Mouse (Mus musculus) MEL (cell line): Measurements from ENCODE around the gene Olfr1394. TPM values are rescaled to one million over a fixed set of nuclear protein-coding genes. Genes with fewer than 3 reads are reported as not detected.

Source experiments
- DNase-seq: peaks from one replicate; pipeline ENCODE4 v3.0.0; 2011; ENCODE audit warnings: low read depth, low spot score
- H3K27ac ChIP-seq: 2 replicates; pipeline ENCODE4 v1.5.1; 2012; ENCODE audit warnings: low read depth, mild to moderate bottlenecking, control low read depth, low read length, moderate library complexity; ENCODE audit not compliant: control insufficient read depth
- H3K27me3 ChIP-seq, 2 experiments: fragments of 150-350 bp in 1 of 2; sonication (generic) in 1 of 2; 2 replicates each; pipeline ENCODE4 v1.6.1; 2012; ENCODE audit warnings: low read length in 2 of 2, mild to moderate bottlenecking in 2 of 2, improper control_type of control experiment in 1 of 2, moderate library complexity in 1 of 2; ENCODE audit not compliant: insufficient read depth in 2 of 2, control insufficient read depth in 1 of 2
- H3K36me3 ChIP-seq, 2 experiments: 2 replicates each; pipeline ENCODE4 v1.6.1; 2012 to 2014; ENCODE audit warnings: low read length in 2 of 2, improper control_type of control experiment in 1 of 2, inconsistent platforms in 1 of 2, mild to moderate bottlenecking in 1 of 2; ENCODE audit not compliant: insufficient read depth in 2 of 2, control insufficient read depth in 1 of 2
- H3K4me1 ChIP-seq, 2 experiments: fragments of 150-350 bp in 1 of 2; sonication (generic) in 1 of 2; 2 replicates each; pipeline ENCODE4 v1.6.1; 2012; ENCODE audit warnings: low read length in 2 of 2, improper control_type of control experiment in 1 of 2, mild to moderate bottlenecking in 1 of 2; ENCODE audit not compliant: insufficient read depth in 2 of 2, control insufficient read depth in 1 of 2
- H3K4me3 ChIP-seq, 2 experiments: fragments of 150-350 bp in 1 of 2; sonication (generic) in 1 of 2; 2 replicates each; pipeline ENCODE4 v1.5.1; 2012; ENCODE audit warnings: low read depth in 2 of 2, low read length in 2 of 2, mild to moderate bottlenecking in 2 of 2, moderate library complexity in 2 of 2, control low read depth in 1 of 2, improper control_type of control experiment in 1 of 2; ENCODE audit not compliant: control insufficient read depth in 1 of 2, insufficient read depth in 1 of 2
- H3K79me2 ChIP-seq: 2 replicates; pipeline ENCODE4 v1.6.1; 2012; ENCODE audit warnings: mild to moderate bottlenecking, low read length, moderate library complexity; ENCODE audit not compliant: control insufficient read depth, poor library complexity, insufficient read depth
- H3K9ac ChIP-seq: 2 replicates; pipeline ENCODE4 v1.6.1; 2012; ENCODE audit warnings: low read depth, mild to moderate bottlenecking, control low read depth, low read length, moderate library complexity; ENCODE audit not compliant: control insufficient read depth, poor library complexity, severe bottlenecking
- H3K9me3 ChIP-seq: fragments of 150-350 bp; sonication (generic); replicated peaks from 2 replicates; pipeline ENCODE4 v1.6.1; 2012; ENCODE audit warnings: mild to moderate bottlenecking, low read length, improper control_type of control experiment, moderate library complexity; ENCODE audit not compliant: insufficient read depth
- BHLHE40 ChIP-seq: IDR thresholded peaks from 2 replicates; pipeline ENCODE4 v1.6.1; 2012; ENCODE audit warnings: low read depth, mild to moderate bottlenecking, inconsistent platforms, low read length, improper control_type of control experiment, borderline replicate concordance
- CHD1 ChIP-seq: IDR thresholded peaks from 2 replicates; pipeline ENCODE4 v1.6.1; 2012; ENCODE audit warnings: low read depth, mild to moderate bottlenecking, inconsistent platforms, low read length, improper control_type of control experiment
- CHD2 ChIP-seq: IDR thresholded peaks from 2 replicates; pipeline ENCODE4 v1.6.1; 2011; ENCODE audit warnings: low read length, improper control_type of control experiment
- CTCF ChIP-seq, 3 experiments: IDR thresholded peaks in 2 of 3; conservative IDR thresholded peaks in 1 of 3; 2 replicates each; pipeline ENCODE4 v1.5.1; 2011 to 2012; ENCODE audit warnings: low read length in 3 of 3, low read depth in 2 of 3, mild to moderate bottlenecking in 2 of 3, improper control_type of control experiment in 1 of 3, inconsistent platforms in 1 of 3, mixed read lengths in 1 of 3, moderate library complexity in 1 of 3; ENCODE audit not compliant: control insufficient read depth in 1 of 3, insufficient read depth in 1 of 3, poor library complexity in 1 of 3, severe bottlenecking in 1 of 3
- E2F4 ChIP-seq: IDR thresholded peaks from 2 replicates; pipeline ENCODE4 v1.6.1; 2011; ENCODE audit warnings: low read depth, low read length, improper control_type of control experiment, borderline replicate concordance
- ELF1 ChIP-seq: IDR thresholded peaks from 2 replicates; pipeline ENCODE4 v1.6.1; 2014; ENCODE audit warnings: low read depth, mild to moderate bottlenecking, inconsistent platforms, low read length, improper control_type of control experiment, moderate library complexity
- EP300 ChIP-seq, 2 experiments: IDR thresholded peaks; 2 replicates each; pipeline ENCODE4 v1.6.1; 2011; ENCODE audit warnings: improper control_type of control experiment in 2 of 2, low read length in 2 of 2, low read depth in 1 of 2, mild to moderate bottlenecking in 1 of 2
- ETS1 ChIP-seq: IDR thresholded peaks from 2 replicates; pipeline ENCODE4 v1.6.1; 2012; ENCODE audit warnings: low read depth, mild to moderate bottlenecking, inconsistent platforms, low read length, improper control_type of control experiment, moderate library complexity
- GABPA ChIP-seq: IDR thresholded peaks from 2 replicates; pipeline ENCODE4 v1.6.1; 2012; ENCODE audit warnings: low read depth, mild to moderate bottlenecking, inconsistent platforms, low read length, improper control_type of control experiment, moderate library complexity
- GATA1 ChIP-seq: IDR thresholded peaks from 2 replicates; pipeline ENCODE4 v1.6.1; 2011; ENCODE audit warnings: low read depth, low read length, improper control_type of control experiment
- HCFC1 ChIP-seq: IDR thresholded peaks from 2 replicates; pipeline ENCODE4 v1.6.1; 2012; ENCODE audit warnings: low read depth, mild to moderate bottlenecking, inconsistent platforms, low read length, improper control_type of control experiment, moderate library complexity
- JUND ChIP-seq: IDR thresholded peaks from 2 replicates; pipeline ENCODE4 v1.6.1; 2011; ENCODE audit warnings: low read depth, mild to moderate bottlenecking, improper control_type of control experiment, low read length
- KAT2A ChIP-seq: conservative IDR thresholded peaks from 2 replicates; pipeline ENCODE4 v1.6.1; 2012; ENCODE audit warnings: low read depth, low read length, improper control_type of control experiment, inconsistent platforms
- MAFK ChIP-seq: IDR thresholded peaks from 2 replicates; pipeline ENCODE4 v1.6.1; 2011; ENCODE audit warnings: low read depth, mild to moderate bottlenecking, low read length, improper control_type of control experiment, borderline replicate concordance
- MEF2A ChIP-seq: IDR thresholded peaks from 2 replicates; pipeline ENCODE4 v1.6.1; 2014; ENCODE audit warnings: low read depth, mild to moderate bottlenecking, inconsistent platforms, low read length, improper control_type of control experiment; ENCODE audit not compliant: poor library complexity, insufficient replicate concordance, severe bottlenecking; ENCODE audit errors: extremely low read depth
- MXI1 ChIP-seq: IDR thresholded peaks from 2 replicates; pipeline ENCODE4 v1.6.1; 2011; ENCODE audit warnings: mild to moderate bottlenecking, low read depth, low read length, improper control_type of control experiment
- MYB ChIP-seq: IDR thresholded peaks from 2 replicates; pipeline ENCODE4 v1.6.1; 2011; ENCODE audit warnings: mild to moderate bottlenecking, low read depth, low read length, improper control_type of control experiment
- MYC ChIP-seq: IDR thresholded peaks from 2 replicates; pipeline ENCODE4 v1.6.1; 2011; ENCODE audit warnings: low read depth, mild to moderate bottlenecking, low read length, improper control_type of control experiment, moderate library complexity
- NELFE ChIP-seq: IDR thresholded peaks from 2 replicates; pipeline ENCODE4 v1.6.1; 2011; ENCODE audit warnings: low read depth, low read length, improper control_type of control experiment
- POLR2A ChIP-seq, 2 experiments: IDR thresholded peaks; 2 replicates each; pipeline ENCODE4 v1.6.1; 2011 to 2012; ENCODE audit warnings: low read length in 2 of 2, mild to moderate bottlenecking in 2 of 2, control low read depth in 1 of 2, improper control_type of control experiment in 1 of 2, low read depth in 1 of 2, moderate library complexity in 1 of 2; ENCODE audit not compliant: control insufficient read depth in 1 of 2, insufficient read depth in 1 of 2, poor library complexity in 1 of 2
- POLR2AphosphoS2 ChIP-seq: IDR thresholded peaks from 2 replicates; pipeline ENCODE4 v1.6.1; 2011; ENCODE audit warnings: low read length, improper control_type of control experiment
- POLR2AphosphoS5 ChIP-seq: IDR thresholded peaks from 2 replicates; pipeline ENCODE4 v1.6.1; 2012; ENCODE audit warnings: low read depth, borderline replicate concordance, mild to moderate bottlenecking, inconsistent platforms, low read length, moderate library complexity, mixed read lengths
- RAD21 ChIP-seq: IDR thresholded peaks from 2 replicates; pipeline ENCODE4 v1.6.1; 2011; ENCODE audit warnings: mild to moderate bottlenecking, low read depth, low read length, improper control_type of control experiment
- RCOR1 ChIP-seq: IDR thresholded peaks from 2 replicates; pipeline ENCODE4 v1.6.1; 2012; ENCODE audit warnings: low read depth, mild to moderate bottlenecking, inconsistent platforms, low read length, improper control_type of control experiment
- SIN3A ChIP-seq: IDR thresholded peaks from 2 replicates; pipeline ENCODE4 v1.6.1; 2012; ENCODE audit warnings: low read length, improper control_type of control experiment, inconsistent platforms
- SMC3 ChIP-seq: IDR thresholded peaks from 2 replicates; pipeline ENCODE4 v1.6.1; 2011; ENCODE audit warnings: low read depth, low read length, improper control_type of control experiment
- TAL1 ChIP-seq: IDR thresholded peaks from 2 replicates; pipeline ENCODE4 v1.6.1; 2012; ENCODE audit warnings: mild to moderate bottlenecking, inconsistent platforms, low read length, moderate library complexity, mixed read lengths
- TBP ChIP-seq: IDR thresholded peaks from 2 replicates; pipeline ENCODE4 v1.8.0; 2011; ENCODE audit warnings: low read depth, low read length, improper control_type of control experiment
- TCF12 ChIP-seq: IDR thresholded peaks from 2 replicates; pipeline ENCODE4 v1.6.1; 2014; ENCODE audit warnings: low read depth, mild to moderate bottlenecking, inconsistent platforms, low read length, improper control_type of control experiment, moderate library complexity
- UBTF ChIP-seq: IDR thresholded peaks from 2 replicates; pipeline ENCODE4 v1.6.1; 2012; ENCODE audit warnings: low read depth, mild to moderate bottlenecking, inconsistent platforms, low read length, improper control_type of control experiment, moderate library complexity, borderline replicate concordance; ENCODE audit not compliant: insufficient read depth
- ZNF384 ChIP-seq: IDR thresholded peaks from 2 replicates; pipeline ENCODE4 v1.6.1; 2012; ENCODE audit warnings: low read depth, mild to moderate bottlenecking, inconsistent platforms, low read length, improper control_type of control experiment
- polyA plus RNA-seq, 2 experiments: library from polyadenylated mRNA; stranded (reverse) in 1 of 2; unstranded in 1 of 2; fragments of >175 nt in 1 of 2; fragments of >200 nt in 1 of 2; gene quantifications; 2 replicates each; pipeline versions ENCODE4 v1.2.1 to v1.2.4; 2012; ENCODE audit warnings: low replicate concordance in 2 of 2, low read depth in 1 of 2; ENCODE audit not compliant: insufficient read length in 2 of 2, insufficient read depth in 1 of 2, missing spikeins in 1 of 2
- total RNA-seq: library from RNA; depleted of rRNA; stranded (reverse); fragments of 300-350 nt; gene quantifications from 2 replicates; pipeline ENCODE4 v1.2.3, GENCODE M21; 2012

Gene Olfr1394
- total and polyA plus RNA-seq, 3 experiments = not detected

DNA sequence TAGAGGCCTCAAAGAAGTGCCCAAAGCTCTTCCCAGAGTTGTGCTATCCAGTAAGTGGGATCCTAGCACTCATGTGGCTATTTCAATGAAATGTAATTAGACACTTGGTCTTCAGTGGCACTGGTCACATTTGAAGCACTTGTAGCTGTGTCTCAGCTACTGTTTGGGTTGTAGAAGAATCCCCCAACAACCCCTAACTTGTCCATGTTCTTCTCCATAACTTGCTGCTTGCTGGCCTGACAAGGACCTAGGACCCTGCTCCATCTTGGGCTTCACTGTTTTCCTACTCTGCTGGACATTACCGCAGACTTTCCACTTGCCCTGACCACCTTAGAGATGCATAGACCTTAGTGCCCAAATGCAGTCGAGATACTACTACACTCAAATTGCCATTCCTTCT is 47.9 kb downstream of the Olfr1394 start:
- H3K36me3 ChIP-seq = peaks cover 2 to 35% of the 10 kb centered on the region in 2 experiments; a peak in 3 of 4 replicates
- peak overlapping the region; percentile 93 for H3K9ac ChIP-seq
- DNase-seq = no peak
- peak overlapping the region; percentile 94 for H3K27ac ChIP-seq
- no peak for TF ChIP-seq UBTF
- TF ChIP-seq TAL1 = no peak
- TF ChIP-seq CHD2 = no peak
- no peak for TF ChIP-seq ZNF384
- TF ChIP-seq SIN3A = no peak
- no peak for TF ChIP-seq MYC
- TF ChIP-seq E2F4 = no peak
- TF ChIP-seq, all 39 proteins: peak for 0
- Histone ChIP-seq H3K4me3 (peak overlapping the region; percentile 72 to 73), H3K27me3 (no peaks in the 10 kb centered on the region), H3K4me1 (peaks cover 14 to 33% of the 10 kb centered on the region in 2 experiments), H3K79me2 (peaks cover 39% of the 10 kb centered on the region), H3K9me3 (no peaks in the 10 kb centered on the region)

GRCm38 (mm10) chr11:49202523-49203061 is 48.4 kb downstream of the Olfr1394 start:
- DNase-seq = peak; percentile 89
- Histone ChIP-seq H3K4me3 (peak overlapping the region; percentile 72 to 73), H3K4me1 (peaks cover 16 to 38% of the 10 kb centered on the region in 2 experiments), H3K9ac (peak overlapping the region; percentile 93), H3K27me3 (no peaks in the 10 kb centered on the region), H3K27ac (peak overlapping the region; percentile 94), H3K36me3 (peaks cover 2 to 40% of the 10 kb centered on the region in 2 experiments; a peak in 3 of 4 replicates), H3K79me2 (peaks cover 43% of the 10 kb centered on the region), H3K9me3 (no peaks in the 10 kb centered on the region)
- TF ChIP-seq TCF12 = peak; percentile 79
- TF ChIP-seq POLR2A (IDR thresholded peaks at IDR 0.05; ENCODE audit: control insufficient read depth in 1 of 2, insufficient read depth in 1 of 2, low read depth in 1 of 2, low read length in 2 of 2, poor library complexity in 1 of 2) = no peak
- TF ChIP-seq GABPA = peak; percentile 35; the same call in 1 of the 2 replicates
- no peak for TF ChIP-seq TAL1
- peak; percentile 59; the same call in 1 of the 2 replicates for TF ChIP-seq HCFC1
- TF ChIP-seq MYB = no peak
- peak; percentile 44; the same call in 1 of the 2 replicates for TF ChIP-seq CHD1
- peak; percentile 54; the same call in 1 of the 2 replicates for TF ChIP-seq MAFK
- peak; percentile 60; the same call in 1 of the 2 replicates for TF ChIP-seq ELF1
- TF ChIP-seq TBP = peak; percentile 77
- peak; percentile 61; the same call in 1 of the 2 replicates for TF ChIP-seq RCOR1
- no peak for TF ChIP-seq UBTF
- TF ChIP-seq JUND = no peak
- TF ChIP-seq MXI1 = no peak
- TF ChIP-seq GATA1 = peak; percentile 65
- TF ChIP-seq BHLHE40 = peak; percentile 64
- no peak for TF ChIP-seq KAT2A
- no peak; the same call in 1 of the 2 replicates for TF ChIP-seq RAD21
- no peak for TF ChIP-seq NELFE
- no peak for TF ChIP-seq POLR2AphosphoS5
- peak; percentile 39; the same call in 1 of the 2 replicates for TF ChIP-seq MEF2A
- peak; percentile 77 for TF ChIP-seq ETS1
- TF ChIP-seq CTCF (IDR thresholded peaks at IDR 0.05 in 2 of 3, conservative IDR thresholded peaks at IDR 0.05 in 1 of 3; ENCODE audit: control insufficient read depth in 1 of 3, insufficient read depth in 1 of 3, low read depth in 2 of 3, low read length in 3 of 3, poor library complexity in 1 of 3, severe bottlenecking in 1 of 3) = no peak
- TF ChIP-seq SMC3 = 0 out of 2 replicates have a peak, but pooled peaks have one; percentile 30
- no peak; the same call in 1 of the 2 replicates for TF ChIP-seq POLR2AphosphoS2
- TF ChIP-seq EP300 (IDR thresholded peaks at IDR 0.05; ENCODE audit: low read depth in 1 of 2, low read length in 2 of 2) = peak; percentile 65 to 81; a peak in 3 of 4 replicates
